8 mouse cellular contexts compared by ENCODE assay signal in genomic region chr7:109751427-109752007, GRCm38 (mm10). TPM values are rescaled to one million over a fixed set of nuclear protein-coding genes. Genes with fewer than 3 reads are reported as not detected.
DNase-seq lines count a peak whose midpoint lies in the region; ATAC-seq and TF ChIP-seq lines count a peak whose summit lies in the region.

No protein-coding gene starts in this region.

- ATAC-seq in Patski: peak; percentile 15
- ATAC-seq in heart, embryonic 14.5 days (ENCODE audit: insufficient number of reproducible peaks, insufficient read depth, low FRiP score, low read depth): no peak
- ATAC-seq in limb, embryonic 12.5 days (ENCODE audit: insufficient number of reproducible peaks, insufficient read depth, low FRiP score, low TSS enrichment, low read depth): peak; percentile 75; the same call in 1 of the 2 replicates
- peak; percentile 16 for ATAC-seq in neural tube, embryonic 14.5 days (ENCODE audit: low read depth)

- in situ Hi-C loops in Patski (cut with MboI; ENCODE audit: low pct_unique_long_range_greater_than_20kb): no loop called here

- H3K9ac ChIP-seq in heart, embryonic 14.5 days (ENCODE audit: low read length): peak overlapping the region; percentile 97
- peak overlapping the region; percentile 89 for H3K9ac ChIP-seq in limb, embryonic 12.5 days (replicated peaks)
- H3K9ac ChIP-seq in neural tube, embryonic 14.5 days (replicated peaks; ENCODE audit: low read depth, low read length): peak overlapping the region; percentile 92

- CTCF ChIA-PET in Patski (lab: Charles Lee): interaction anchor here (0.7 to 1.0 kb wide), 2 partner anchors 9 to 134 kb away, joined by 3 to 4 read pairs; no protein-coding TSS in a partner anchor

- DNase-seq in cerebellum, adult 2 months: no peak
- DNase-seq in cerebellum, postnatal 10 days: no peak
- no peak for DNase-seq in Patski (ENCODE audit: low read depth, low spot score)
- no peak for DNase-seq in urinary bladder, postnatal 14 days (ENCODE audit: low spot score)
- DNase-seq in thymus, postnatal 0 days (ENCODE audit: low spot score): no peak

- no peak for TF ChIP-seq CTCF in cerebellum, adult 2 months (IDR thresholded peaks at IDR 0.05; ENCODE audit: borderline replicate concordance, insufficient read depth, low read depth, low read length)
- no peak for TF ChIP-seq CTCF in Patski (IDR thresholded peaks at IDR 0.05)

- POLR2A ChIA-PET in Patski (lab: Charles Lee): interaction anchor here (0.6 to 1.4 kb wide), 2 partner anchors 23 to 29 kb away, joined by 3 read pairs; no protein-coding TSS in a partner anchor

- H3K27ac ChIP-seq in cerebellum, adult 2 months (ENCODE audit: insufficient read depth, low read length): peak overlapping the region; percentile 94
- peak overlapping the region; percentile 23 to 83; a peak in 3 of 4 replicates for H3K27ac ChIP-seq in heart, embryonic 14.5 days (replicated peaks in 1 of 2; ENCODE audit: control insufficient read depth in 1 of 2, insufficient read depth in 1 of 2, low read depth in 2 of 2, low read length in 2 of 2)
- H3K27ac ChIP-seq in limb, embryonic 12.5 days: peak overlapping the region; percentile 72; the same call in 1 of the 2 replicates
- peak overlapping the region; percentile 88 for H3K27ac ChIP-seq in neural tube, embryonic 14.5 days (ENCODE audit: low read depth, low read length)

- H3K4me3 ChIP-seq in cerebellum, adult 2 months (replicated peaks; ENCODE audit: insufficient read depth, low read depth, low read length): peak overlapping the region; percentile 96
- peak overlapping the region; percentile 81 to 82 for H3K4me3 ChIP-seq in heart, embryonic 14.5 days (ENCODE audit: control insufficient read depth in 1 of 2, insufficient read depth in 1 of 2, low read depth in 1 of 2, low read length in 2 of 2)
- peak overlapping the region; percentile 84 for H3K4me3 ChIP-seq in limb, embryonic 12.5 days (replicated peaks)
- H3K4me3 ChIP-seq in neural tube, embryonic 14.5 days (ENCODE audit: low read depth, low read length): peak overlapping the region; percentile 92

- no peaks in the 10 kb centered on the region; the same call in 1 of the 2 replicates for H3K27me3 ChIP-seq in cerebellum, adult 2 months (ENCODE audit: control insufficient read depth, insufficient read depth, low read length)
- H3K27me3 ChIP-seq in Patski: no peaks in the 10 kb centered on the region
- no peaks in the 10 kb centered on the region for H3K27me3 ChIP-seq in heart, embryonic 14.5 days (ENCODE audit: control insufficient read depth, insufficient read depth, low read length)
- no peaks in the 10 kb centered on the region for H3K27me3 ChIP-seq in limb, embryonic 12.5 days
- no peaks in the 10 kb centered on the region; the same call in 1 of the 2 replicates for H3K27me3 ChIP-seq in neural tube, embryonic 14.5 days (ENCODE audit: control insufficient read depth, insufficient read depth, low read length)

- TF ChIP-seq POLR2A in cerebellum, adult 2 months (IDR thresholded peaks at IDR 0.05; ENCODE audit: borderline replicate concordance, insufficient read depth, low read length): no peak

- WGBS in cerebellum, adult 2 months: 1% methylated on average over 13 of the region's 13 CpGs
- WGBS in heart, embryonic 14.5 days: under 1% methylated on average over 13 of the region's 13 CpGs
- 5% methylated on average over 13 of the region's 13 CpGs for WGBS in limb, embryonic 12.5 days
- WGBS in neural tube, embryonic 14.5 days: 6% methylated on average over 13 of the region's 13 CpGs

- H3K9me3 ChIP-seq in heart, embryonic 14.5 days (ENCODE audit: control insufficient read depth, low read length): no peaks in the 10 kb centered on the region
- H3K9me3 ChIP-seq in limb, embryonic 12.5 days: no peaks in the 10 kb centered on the region
- H3K9me3 ChIP-seq in neural tube, embryonic 14.5 days (ENCODE audit: control insufficient read depth, low read length): no peaks in the 10 kb centered on the region

- H3K36me3 ChIP-seq in heart, embryonic 14.5 days (ENCODE audit: control insufficient read depth, insufficient read depth, low read length): peaks cover 20% of the 10 kb centered on the region
- no peaks in the 10 kb centered on the region for H3K36me3 ChIP-seq in limb, embryonic 12.5 days
- H3K36me3 ChIP-seq in neural tube, embryonic 14.5 days (ENCODE audit: control insufficient read depth, insufficient read depth, low read length): peaks cover 12% of the 10 kb centered on the region

- H3K4me1 ChIP-seq in cerebellum, adult 2 months (ENCODE audit: control insufficient read depth, insufficient read depth, low read length): peaks cover 2% of the 10 kb centered on the region; the same call in 1 of the 2 replicates
- H3K4me1 ChIP-seq in heart, embryonic 14.5 days (ENCODE audit: control insufficient read depth in 2 of 2, insufficient read depth in 2 of 2, low read length in 2 of 2): peaks cover 2 to 17% of the 10 kb centered on the region in 2 experiments; a peak in 3 of 4 replicates
- H3K4me1 ChIP-seq in limb, embryonic 12.5 days (replicated peaks): peaks cover 17% of the 10 kb centered on the region
- peaks cover 17% of the 10 kb centered on the region for H3K4me1 ChIP-seq in neural tube, embryonic 14.5 days (ENCODE audit: control insufficient read depth, insufficient read depth, low read length)

- peak overlapping the region; percentile 97 for H3K4me2 ChIP-seq in heart, embryonic 14.5 days (ENCODE audit: low read length)
- peak overlapping the region; percentile 90 for H3K4me2 ChIP-seq in limb, embryonic 12.5 days
- peak overlapping the region; percentile 92 for H3K4me2 ChIP-seq in neural tube, embryonic 14.5 days (ENCODE audit: low read depth, low read length)

RNA-seq across cellular contexts. Expression of gene Tmem9b, which starts 1.2 kb away (rescaled TPM):
- 135 and 140 TPM in 2 replicates for polyA plus RNA-seq in cerebellum, adult 2 months (2012; rRNA removed)
- polyA plus RNA-seq in Patski (2021): 58.3 TPM
- polyA plus RNA-seq in heart, embryonic 14.5 days (2014; fragmentation: Nextera tagmentation; extraction: Ambion mirVana): 64.2 and 66.1 TPM in 2 replicates
- polyA plus RNA-seq in limb, embryonic 12.5 days (2016; fragmentation: Nextera tagmentation; extraction: Ambion mirVana): 25.8 and 28.0 TPM in 2 replicates
- polyA plus RNA-seq in neural tube, embryonic 14.5 days (2014; fragmentation: Nextera tagmentation; extraction: Ambion mirVana): 147 and 168 TPM in 2 replicates
- 70.3 and 74.9 TPM in 2 replicates for polyA plus RNA-seq in thymus, postnatal 0 days (2015; fragmentation: Nextera tagmentation; extraction: Ambion mirVana)

RNA-seq across cellular contexts. Expression of gene Ascl3, which starts 20.0 kb away (rescaled TPM):
- 0.22 and 0.39 TPM in 2 replicates for polyA plus RNA-seq in cerebellum, adult 2 months (2012; rRNA removed)
- polyA plus RNA-seq in Patski (2021): 0.19 TPM
- polyA plus RNA-seq in heart, embryonic 14.5 days (2014; fragmentation: Nextera tagmentation; extraction: Ambion mirVana): not detected in 2 replicates
- not detected in 2 replicates for polyA plus RNA-seq in limb, embryonic 12.5 days (2016; fragmentation: Nextera tagmentation; extraction: Ambion mirVana)
- polyA plus RNA-seq in neural tube, embryonic 14.5 days (2014; fragmentation: Nextera tagmentation; extraction: Ambion mirVana): 0.42 TPM in 1 of 2 replicates, not detected in the other
- 0.19 and 0.21 TPM in 2 replicates for polyA plus RNA-seq in thymus, postnatal 0 days (2015; fragmentation: Nextera tagmentation; extraction: Ambion mirVana)

RNA-seq across cellular contexts. Expression of gene BC051019, which starts 27.9 kb away (rescaled TPM):
- 0.16 and 0.20 TPM in 2 replicates for polyA plus RNA-seq in cerebellum, adult 2 months (2012; rRNA removed)
- 0.55 TPM for polyA plus RNA-seq in Patski (2021)
- polyA plus RNA-seq in heart, embryonic 14.5 days (2014; fragmentation: Nextera tagmentation; extraction: Ambion mirVana): 0.16 TPM in 1 of 2 replicates, not detected in the other
- polyA plus RNA-seq in limb, embryonic 12.5 days (2016; fragmentation: Nextera tagmentation; extraction: Ambion mirVana): 0.13 and 0.23 TPM in 2 replicates
- polyA plus RNA-seq in neural tube, embryonic 14.5 days (2014; fragmentation: Nextera tagmentation; extraction: Ambion mirVana): not detected in 2 replicates
- 0.35 and 0.45 TPM in 2 replicates for polyA plus RNA-seq in thymus, postnatal 0 days (2015; fragmentation: Nextera tagmentation; extraction: Ambion mirVana)

RNA-seq across cellular contexts. Expression of gene Nrip3, which starts 30.3 kb away (rescaled TPM):
- 46.6 and 52.8 TPM in 2 replicates for polyA plus RNA-seq in cerebellum, adult 2 months (2012; rRNA removed)
- 0.54 TPM for polyA plus RNA-seq in Patski (2021)
- 0.50 and 0.82 TPM in 2 replicates for polyA plus RNA-seq in heart, embryonic 14.5 days (2014; fragmentation: Nextera tagmentation; extraction: Ambion mirVana)
- polyA plus RNA-seq in limb, embryonic 12.5 days (2016; fragmentation: Nextera tagmentation; extraction: Ambion mirVana): 0.10 and 0.16 TPM in 2 replicates
- polyA plus RNA-seq in neural tube, embryonic 14.5 days (2014; fragmentation: Nextera tagmentation; extraction: Ambion mirVana): 12.0 and 17.0 TPM in 2 replicates
- polyA plus RNA-seq in thymus, postnatal 0 days (2015; fragmentation: Nextera tagmentation; extraction: Ambion mirVana): 0.15 and 0.30 TPM in 2 replicates

RNA-seq across cellular contexts. Expression of gene Akip1, which starts 48.0 kb away (rescaled TPM):
- polyA plus RNA-seq in cerebellum, adult 2 months (2012; rRNA removed): 6.7 and 6.9 TPM in 2 replicates
- polyA plus RNA-seq in Patski (2021): 43.0 TPM
- 32.3 and 33.1 TPM in 2 replicates for polyA plus RNA-seq in heart, embryonic 14.5 days (2014; fragmentation: Nextera tagmentation; extraction: Ambion mirVana)
- polyA plus RNA-seq in limb, embryonic 12.5 days (2016; fragmentation: Nextera tagmentation; extraction: Ambion mirVana): 24.2 and 26.0 TPM in 2 replicates
- polyA plus RNA-seq in neural tube, embryonic 14.5 days (2014; fragmentation: Nextera tagmentation; extraction: Ambion mirVana): 12.4 and 12.9 TPM in 2 replicates
- polyA plus RNA-seq in thymus, postnatal 0 days (2015; fragmentation: Nextera tagmentation; extraction: Ambion mirVana): 44.6 and 47.5 TPM in 2 replicates
